Mouse (Mus musculus) gastrocnemius, adult 18-20 months (tissue): ENCODE measurements around the gene Elp5. TPM values are rescaled to one million over a fixed set of nuclear protein-coding genes. Genes with fewer than 3 reads are reported as not detected.
"Not testable (repeated sequence)": the region's sequence is repeated elsewhere in the genome, so short reads cannot be mapped to it uniquely, and the experiment has no call there.

Experiments
- DNase-seq: peaks from one replicate; pipeline ENCODE4 v3.0.0; 2021; ENCODE audit warnings: low spot score
- total RNA-seq, 2 experiments: library from RNA; stranded (reverse); gene quantifications; 2 replicates each; pipeline ENCODE4 v1.2.3; 2021

The Elp5 gene
- total RNA-seq, 2 experiments from 2014 or later, result 35.1 to 35.3 TPM

- no peak for DNase-seq
Observed at GRCm38 (mm10) chr11:69936156-69936555, 46.2 kb downstream of the Elp5 start.

GRCm38 (mm10) chr11:69935137-69935879, 47.0 kb downstream of the Elp5 start, which contains the start of gene Ybx2:
Gene Ybx2, plus strand, starts transcription at chr11:69935796.
- DNase-seq, result peak; percentile 92

- no peak for DNase-seq
Observed at GRCm38 (mm10) chr11:69934681-69935080, 47.6 kb downstream of the Elp5 start.

DNA sequence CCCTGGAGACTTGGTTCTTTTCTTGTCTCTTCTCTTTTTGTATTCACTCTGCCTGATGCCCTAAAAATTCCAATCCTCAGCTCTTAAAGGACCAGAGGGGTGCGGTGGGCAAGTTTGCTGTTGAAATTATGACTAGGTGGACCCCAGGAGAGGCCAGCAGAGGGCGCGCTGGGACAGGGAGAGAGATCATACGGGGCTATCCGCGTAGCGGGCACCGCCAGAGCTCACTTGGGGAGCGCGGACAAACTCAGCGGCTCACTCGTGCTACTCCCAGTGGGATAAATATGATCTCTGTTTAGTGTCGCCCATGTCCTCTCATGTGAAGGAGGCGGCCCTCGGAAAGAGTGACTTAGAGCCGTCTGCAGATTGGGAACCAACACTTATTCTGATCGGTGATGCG, 48.1 kb downstream of the Elp5 start:
- DNase-seq, result peak; percentile 96

DNA sequence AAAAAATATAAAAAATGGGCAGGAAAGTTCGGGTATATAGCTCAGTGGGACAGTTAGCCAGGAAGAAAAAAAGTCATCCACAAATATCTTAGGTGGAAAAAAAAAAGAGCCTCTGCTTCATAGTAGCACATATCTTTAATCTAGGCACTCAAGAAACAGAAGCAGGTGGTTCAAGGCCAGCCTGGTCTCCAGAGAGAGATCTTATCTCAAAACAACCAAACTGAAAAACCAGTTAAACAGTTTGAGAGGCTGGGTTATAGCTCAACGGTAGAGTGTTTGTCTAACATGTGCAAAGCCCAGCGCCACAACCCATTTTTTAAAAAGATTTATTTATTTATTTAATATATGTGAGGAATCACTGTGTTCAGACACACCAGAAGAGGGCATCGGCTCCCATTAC, 49.3 kb downstream of the Elp5 start:
- no peak for DNase-seq

DNA sequence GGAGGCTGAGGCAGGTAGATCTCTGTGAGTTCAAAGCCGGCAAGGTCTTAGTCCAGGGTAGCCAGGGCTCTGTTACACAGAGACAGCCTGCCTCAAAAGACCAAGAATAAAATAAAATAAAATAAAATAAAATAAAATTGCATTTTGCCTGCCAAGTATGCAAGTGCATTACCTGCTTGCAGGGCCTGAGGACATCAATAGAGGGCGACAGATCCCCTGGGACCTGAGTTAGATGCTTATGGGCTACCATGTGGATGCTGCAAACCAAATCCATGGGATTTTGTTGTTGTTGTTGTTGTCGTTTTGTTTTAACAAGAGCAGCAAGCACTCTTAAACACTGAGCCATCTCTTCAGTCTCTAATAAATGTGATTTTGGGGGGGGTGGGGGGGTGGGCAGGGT, 50.1 kb downstream of the Elp5 start:
- no peak for DNase-seq

GRCm38 (mm10) chr11:69931769-69932168, 50.5 kb downstream of the Elp5 start:
- DNase-seq, result no peak

DNA sequence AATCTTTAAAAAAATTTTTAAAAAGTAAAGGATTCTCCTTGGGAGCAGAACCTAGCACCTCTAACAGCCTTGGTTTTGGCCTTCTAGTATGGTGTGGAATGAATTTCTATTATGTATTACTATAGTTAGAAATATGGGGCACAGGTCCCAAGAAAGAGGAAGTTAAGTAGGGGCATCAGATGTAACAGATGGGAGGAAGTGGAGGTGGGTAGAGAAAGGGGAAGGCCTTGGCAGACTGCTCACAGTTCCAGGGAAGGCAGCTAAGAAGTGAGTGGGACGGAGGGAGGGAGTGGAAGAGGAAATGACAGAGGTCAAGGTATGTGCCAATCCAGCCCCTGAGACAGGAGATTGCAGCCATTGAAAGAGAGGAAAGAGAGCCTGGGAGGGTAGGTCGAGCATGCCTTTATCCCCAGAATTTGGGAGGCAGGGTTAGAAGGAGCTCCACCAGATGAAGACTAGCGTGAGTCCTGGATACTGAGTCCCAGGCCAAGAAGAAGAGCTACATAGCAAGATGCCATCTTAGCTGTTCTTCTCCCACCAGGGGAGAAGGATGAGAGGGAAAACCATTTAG, 51.3 kb downstream of the Elp5 start:
- no peak for DNase-seq

DNA sequence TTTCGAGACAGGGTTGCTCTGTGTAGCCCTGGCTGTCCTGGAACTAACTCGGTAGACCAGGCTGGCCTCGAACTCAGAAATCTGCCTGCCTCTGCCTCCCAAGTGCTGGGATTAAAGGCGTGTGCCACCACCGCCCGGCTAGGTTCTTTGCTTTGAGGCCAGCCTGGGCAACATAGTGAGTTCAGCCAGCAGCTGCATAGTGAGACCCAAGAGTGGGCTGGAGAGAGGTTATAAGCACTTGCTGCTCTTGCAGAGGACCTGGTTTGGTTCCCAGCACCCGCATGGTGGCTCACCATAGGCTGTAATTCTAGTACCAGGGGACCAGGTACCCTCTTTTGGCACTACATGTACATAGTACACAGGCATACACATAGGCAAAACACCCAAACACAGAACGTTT, 52.1 kb downstream of the Elp5 start:
- not testable (repeated sequence) for DNase-seq

- no peak for DNase-seq
Observed at GRCm38 (mm10) chr11:69929712-69930111, 52.6 kb downstream of the Elp5 start.

GRCm38 (mm10) chr11:69927501-69927900, 54.8 kb downstream of the Elp5 start:
- DNase-seq, result no peak

- DNase-seq, result no peak
Observed at GRCm38 (mm10) chr11:69922796-69923195, 59.5 kb downstream of the Elp5 start.

DNA sequence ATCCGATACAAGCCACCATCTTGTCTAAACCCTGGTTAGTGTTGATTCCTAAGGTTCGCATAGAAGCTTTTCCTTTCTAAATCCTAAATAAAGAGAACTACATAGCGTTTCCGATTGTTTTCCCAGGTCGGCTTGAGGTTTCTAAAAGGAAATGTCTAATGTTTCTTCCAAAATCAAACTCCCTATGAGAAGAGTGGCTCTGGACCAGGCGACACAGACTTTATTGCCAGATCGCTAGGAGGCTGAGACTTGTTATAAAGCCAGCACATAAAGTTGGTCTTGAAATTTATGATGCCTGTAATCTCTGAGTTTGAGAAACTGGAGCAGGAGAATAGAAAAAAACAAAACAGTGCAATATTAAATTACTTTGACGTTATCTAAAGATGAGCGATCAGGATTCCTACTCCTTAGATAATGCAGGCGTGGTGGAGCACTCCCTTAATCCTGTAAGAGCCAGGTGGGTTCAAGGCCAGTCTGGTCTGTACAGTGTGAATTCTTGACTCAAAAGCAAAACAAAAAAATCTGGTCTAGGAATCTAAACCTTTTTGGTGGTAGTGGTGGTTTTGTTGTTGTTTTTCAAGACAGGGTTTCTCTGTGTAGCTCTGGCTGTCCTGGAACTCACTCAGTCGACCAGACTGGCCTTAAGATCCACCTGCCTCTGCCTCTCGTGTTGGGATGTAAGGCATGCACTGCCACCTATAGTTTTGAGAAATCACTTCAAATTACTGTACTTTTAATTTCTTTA, 60.1 kb downstream of the Elp5 start:
- DNase-seq, result no peak

- DNase-seq, result peak; percentile 100
Observed at GRCm38 (mm10) chr11:69921114-69922011, 61.0 kb downstream of the Elp5 start, which contains the start of gene Eif5a. Gene Eif5a, minus strand, starts transcription at chr11:69921958.

- no peak for DNase-seq
Observed at GRCm38 (mm10) chr11:69920266-69921031, 61.9 kb downstream of the Elp5 start.

DNA sequence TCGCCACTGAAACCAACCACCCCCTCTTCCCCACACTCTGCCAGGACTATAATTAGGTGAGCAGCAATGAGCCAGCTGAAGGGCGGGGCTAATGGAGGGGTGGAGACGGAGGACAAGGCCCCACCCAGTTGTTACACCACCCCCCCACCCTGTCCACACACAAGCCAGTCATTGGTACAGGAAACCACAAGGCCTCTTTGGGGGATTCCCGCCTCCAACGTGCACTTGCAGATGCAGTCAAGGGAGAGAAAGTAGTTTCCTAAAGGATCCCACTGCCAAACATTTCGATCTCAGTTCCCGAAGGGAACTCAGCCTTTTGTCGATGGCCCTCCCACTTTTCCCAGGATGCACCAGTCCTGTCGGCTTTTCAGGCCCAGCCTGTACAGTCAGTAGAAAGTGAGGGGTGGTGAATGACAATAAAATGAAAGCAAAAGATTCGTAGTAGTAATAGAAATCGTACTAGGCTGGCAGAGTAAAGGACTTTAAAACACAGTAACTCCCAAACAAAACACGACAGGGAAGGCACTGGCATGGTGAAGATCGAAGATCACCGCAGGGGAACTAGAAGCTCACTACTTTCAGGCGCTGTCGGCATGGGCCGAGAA, 62.6 kb downstream of the Elp5 start:
- DNase-seq, result peak; percentile 91

- DNase-seq, result no peak
Observed at GRCm38 (mm10) chr11:69919053-69919452, 63.3 kb downstream of the Elp5 start.
